Mouse (Mus musculus): ENCODE results near the gene Tex50. TPM values are rescaled to one million over a fixed set of nuclear protein-coding genes. Genes with fewer than 3 reads are reported as not detected.
"Not testable (repeated sequence)": the region's sequence is repeated elsewhere in the genome, so short reads cannot be mapped to it uniquely, and the experiment has no call there.

The Tex50 gene
- polyA plus RNA-seq, 1 experiment from 2014 or later = 0.16 TPM

DNA sequence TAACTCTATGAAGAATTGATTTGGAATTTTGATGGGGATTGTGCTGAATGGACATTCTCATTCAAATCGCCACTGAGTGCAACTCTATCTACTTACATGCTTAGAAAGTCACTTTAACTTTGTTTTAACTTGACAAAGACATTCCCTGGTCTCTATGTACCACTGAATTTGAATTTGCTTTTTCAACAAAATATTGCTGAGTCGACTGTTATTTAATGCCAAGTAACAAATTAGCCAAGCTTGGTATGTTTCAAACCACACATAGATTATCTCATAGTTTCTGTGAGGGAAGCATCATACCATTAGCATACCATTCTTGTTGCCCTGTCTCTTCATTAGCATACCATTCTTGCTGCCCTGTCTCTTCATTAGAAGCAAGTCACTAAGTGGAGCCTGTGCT is 11.2 kb downstream of the Tex50 start:
- no peak overlapping the region for H3K4me3 ChIP-seq
- H3K4me1 ChIP-seq = peaks cover under 1% of the 10 kb centered on the region; the same call in 1 of the 2 replicates
- WGBS = 87% methylated on average over 2 of the region's 2 CpGs
- no peak overlapping the region for H3K27ac ChIP-seq (replicated peaks)
- H3K27me3 ChIP-seq (ENCODE audit: low read depth, poor library complexity, severe bottlenecking) = no peaks in the 10 kb centered on the region
- H3K36me3 ChIP-seq = no peaks in the 10 kb centered on the region
- H3K9me3 ChIP-seq (replicated peaks) = no peaks in the 10 kb centered on the region
- no peak for DNase-seq (ENCODE audit: low spot score)

DNA sequence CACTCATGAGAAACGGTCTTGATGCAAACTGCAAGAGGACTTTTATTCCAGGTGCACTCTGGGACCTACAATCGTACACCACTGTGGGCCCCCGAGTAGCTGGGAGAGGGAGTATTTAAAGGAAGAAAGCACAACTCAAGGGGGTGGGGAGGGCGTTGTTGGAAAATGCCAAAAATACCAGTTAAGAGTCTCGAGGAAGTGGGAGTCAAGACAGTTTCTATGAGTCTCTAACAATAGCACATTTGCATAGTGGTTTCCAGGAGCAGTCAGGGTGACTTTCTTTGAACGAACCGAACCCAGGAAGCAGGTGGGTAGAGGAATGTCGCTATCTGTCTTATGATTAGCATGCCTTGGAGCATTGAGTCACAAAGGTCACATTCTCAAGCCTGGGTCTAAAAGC is 13.5 kb downstream of the Tex50 start:
- not testable (repeated sequence) for H3K27ac ChIP-seq (replicated peaks); H3K9me3 ChIP-seq (replicated peaks); DNase-seq (ENCODE audit: low spot score); H3K4me1 ChIP-seq; H3K4me3 ChIP-seq; H3K36me3 ChIP-seq; H3K27me3 ChIP-seq (ENCODE audit: low read depth, poor library complexity, severe bottlenecking)
- 85% methylated on average over 8 of the region's 8 CpGs for WGBS

DNA sequence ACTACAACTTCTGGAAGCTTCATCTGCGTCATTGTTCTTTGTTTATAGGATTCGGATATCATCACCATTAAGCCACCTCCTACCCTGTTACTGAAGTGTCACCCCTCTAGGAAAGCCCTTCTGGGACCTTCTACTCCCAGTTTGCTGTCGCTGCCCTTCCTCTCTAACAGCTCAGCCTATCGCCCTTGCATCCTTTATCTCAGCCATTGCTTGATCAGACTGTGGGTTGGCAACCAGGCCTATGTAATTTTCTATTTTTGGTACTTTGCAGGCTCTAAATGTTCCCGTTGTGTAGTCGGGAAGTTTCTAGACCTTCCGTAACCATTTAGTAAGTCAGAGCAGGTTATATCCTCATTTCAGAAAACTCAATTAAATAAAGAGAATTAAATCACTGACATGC is 15.9 kb downstream of the Tex50 start:
- H3K4me3 ChIP-seq = peak overlapping the region; percentile 54
- DNase-seq (ENCODE audit: low spot score) = no peak
- WGBS = 91% methylated on average over 7 of the region's 7 CpGs
- H3K4me1 ChIP-seq = peaks cover 7% of the 10 kb centered on the region
- H3K27me3 ChIP-seq (ENCODE audit: low read depth, poor library complexity, severe bottlenecking) = peaks cover 6% of the 10 kb centered on the region
- H3K9me3 ChIP-seq (replicated peaks) = no peaks in the 10 kb centered on the region
- H3K27ac ChIP-seq (replicated peaks) = no peak overlapping the region
- H3K36me3 ChIP-seq = no peaks in the 10 kb centered on the region

DNA sequence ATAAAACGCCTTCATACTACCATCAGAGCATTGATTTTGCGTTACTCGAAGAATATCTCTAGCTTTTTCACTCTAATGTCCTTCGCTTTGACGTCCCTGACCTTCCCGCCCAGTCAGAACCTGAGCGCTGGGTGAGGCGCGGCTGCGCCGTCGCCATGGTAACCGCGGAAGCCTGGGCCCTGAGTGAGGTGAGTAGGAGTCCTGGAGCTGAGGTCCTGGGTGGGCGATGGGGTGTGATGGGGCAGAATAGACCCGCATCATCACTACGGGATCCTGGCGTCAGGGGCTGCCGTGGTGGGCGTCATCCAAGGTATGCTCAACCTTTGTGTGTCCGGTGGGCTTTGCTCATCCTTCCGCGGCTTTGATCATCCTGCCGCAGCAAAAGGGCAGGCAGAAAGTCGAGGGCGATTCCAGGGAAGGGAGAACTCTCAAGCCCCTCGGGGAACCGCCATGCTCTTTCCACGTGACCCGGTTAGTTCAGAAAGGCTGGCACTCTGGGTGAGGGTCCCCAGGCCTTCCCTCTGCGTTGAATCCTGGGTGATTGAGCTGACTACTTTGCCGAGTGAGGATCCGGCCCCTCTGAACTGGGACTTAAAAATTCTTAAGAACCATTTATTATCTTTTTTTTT is 16.5 kb downstream of the Tex50 start, which contains the start of gene Ankrd45:
Gene Ankrd45, plus strand, starts transcription at position 161 of the 629 bp plus-strand sequence.
- Histone ChIP-seq H3K36me3 (no peaks in the 10 kb centered on the region), H3K4me1 (peaks cover 7% of the 10 kb centered on the region), H3K9me3 (replicated peaks) (no peaks in the 10 kb centered on the region), H3K4me3 (peak within 1 kb of the TSS; percentile 54), H3K27ac (replicated peaks) (peak within 1 kb of the TSS; percentile 23), H3K27me3 (ENCODE audit: low read depth, poor library complexity, severe bottlenecking) (peaks cover 6% of the 10 kb centered on the region)
- 4% methylated on average over 33 of the region's 33 CpGs for WGBS
- peak; percentile 76 for DNase-seq (ENCODE audit: low spot score)

DNA sequence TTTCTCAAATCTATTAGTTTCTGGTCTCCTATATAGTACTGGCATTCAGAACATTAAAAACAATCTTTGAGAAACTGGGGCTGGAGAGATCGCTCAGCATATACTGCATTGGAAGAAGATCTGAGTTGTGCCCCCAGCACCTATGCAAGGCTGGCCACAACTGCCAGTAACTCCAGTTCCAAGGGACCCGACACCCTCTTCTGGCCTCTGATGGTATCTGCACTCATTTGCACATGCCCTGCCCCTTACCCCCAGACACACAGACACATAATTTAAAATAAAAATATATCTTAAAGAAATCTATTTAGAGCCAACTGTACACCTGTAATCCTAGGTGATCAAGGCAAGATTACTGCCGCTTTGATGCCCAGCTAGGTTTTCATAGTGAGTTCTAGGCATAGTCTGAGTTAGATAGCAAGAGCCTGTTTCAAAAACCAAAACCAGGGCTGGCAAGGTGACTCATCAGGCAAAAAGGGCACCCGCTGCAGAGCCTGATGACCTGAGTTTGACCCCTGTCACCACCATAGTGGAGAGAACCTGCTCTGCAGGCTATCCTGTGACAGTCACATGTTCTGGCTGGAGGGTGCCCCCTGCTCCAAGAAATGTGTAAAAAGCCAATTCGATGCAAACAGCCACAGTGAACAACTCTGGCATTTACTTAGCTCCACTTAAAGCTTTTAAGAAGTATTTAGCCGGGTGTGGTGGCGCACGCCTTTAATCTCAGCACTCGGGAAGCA is 18.9 kb downstream of the Tex50 start:
- Histone ChIP-seq H3K4me3 (no peak overlapping the region), H3K36me3 (no peaks in the 10 kb centered on the region), H3K9me3 (replicated peaks) (no peaks in the 10 kb centered on the region), H3K27ac (replicated peaks) (no peak overlapping the region), H3K27me3 (ENCODE audit: low read depth, poor library complexity, severe bottlenecking) (peaks cover 6% of the 10 kb centered on the region), H3K4me1 (peaks cover 7% of the 10 kb centered on the region)
- WGBS = 87% methylated on average over 9 of the region's 9 CpGs
- no peak for DNase-seq (ENCODE audit: low spot score)

DNA sequence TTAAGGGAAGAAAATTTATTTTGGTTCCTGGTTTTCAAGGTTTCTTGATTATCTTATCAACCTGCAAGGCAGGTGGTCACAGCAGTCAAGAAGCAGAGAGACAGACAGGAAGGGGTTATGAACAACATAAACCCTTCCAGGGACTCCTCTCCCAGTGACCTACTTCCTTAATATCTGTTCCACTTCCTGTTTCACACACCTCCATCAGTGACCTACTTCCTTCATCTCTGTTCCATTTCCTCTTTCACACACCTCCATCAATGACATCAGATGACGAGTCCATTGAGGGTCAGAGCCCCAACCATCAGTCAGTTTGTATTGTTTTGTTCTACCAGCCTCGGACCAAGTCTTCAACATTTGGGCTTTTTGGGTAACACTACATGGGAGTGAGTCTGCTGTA is 19.6 kb downstream of the Tex50 start:
- H3K27me3 ChIP-seq (ENCODE audit: low read depth, poor library complexity, severe bottlenecking) = peaks cover 6% of the 10 kb centered on the region
- H3K27ac ChIP-seq (replicated peaks) = no peak overlapping the region
- no peaks in the 10 kb centered on the region for H3K36me3 ChIP-seq
- no peak overlapping the region for H3K4me3 ChIP-seq
- no peaks in the 10 kb centered on the region for H3K9me3 ChIP-seq (replicated peaks)
- peaks cover 7% of the 10 kb centered on the region for H3K4me1 ChIP-seq
- no peak for DNase-seq (ENCODE audit: low spot score)
- 94% methylated on average over 2 of the region's 2 CpGs for WGBS

DNA sequence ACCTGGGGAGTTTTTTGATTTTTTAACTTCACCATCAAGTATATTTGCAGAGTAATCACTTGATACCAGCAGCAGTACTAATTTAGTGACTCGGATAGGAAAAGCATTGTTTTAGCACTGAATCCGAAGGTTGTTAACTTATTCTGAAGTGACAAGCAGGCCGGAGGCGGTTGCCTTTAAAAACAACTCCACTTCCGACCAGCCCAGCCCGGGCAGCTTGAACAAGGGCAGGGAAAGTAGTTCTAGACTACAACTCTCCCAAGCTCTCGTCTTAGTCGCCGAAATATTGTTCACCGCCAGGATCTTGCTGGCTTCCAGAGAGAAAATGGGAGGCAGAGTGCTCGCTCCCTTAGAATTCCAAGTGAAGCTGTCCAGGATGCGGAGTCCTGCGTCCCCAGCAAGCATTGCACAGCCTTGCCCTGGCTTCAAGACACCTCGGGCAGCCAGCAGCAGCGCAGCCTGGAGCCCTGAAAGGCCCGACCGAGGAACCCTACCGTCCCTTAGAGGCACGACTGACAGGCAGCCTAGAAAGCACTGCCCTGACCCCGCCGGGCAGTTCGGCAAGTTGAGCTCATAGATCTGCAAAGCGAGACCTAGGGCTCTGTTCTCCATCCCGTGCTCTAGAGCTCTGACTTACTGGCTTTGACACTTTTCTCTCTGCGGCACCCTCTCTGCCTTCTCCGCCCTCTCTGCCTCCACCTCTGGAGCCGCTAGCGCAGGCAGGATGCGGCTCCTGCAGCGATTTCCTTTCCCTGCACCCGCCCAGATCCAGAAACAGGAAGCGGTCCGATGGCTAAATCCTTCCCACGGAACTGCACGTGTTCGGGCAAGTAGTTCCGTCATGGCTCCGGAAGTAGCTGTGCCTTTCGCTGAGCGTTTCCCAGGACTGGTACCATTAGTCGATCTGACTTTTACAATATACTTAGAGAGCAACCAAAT is 28.1 kb downstream of the Tex50 start, which contains the start of gene Klhl20:
Gene Klhl20, minus strand, starts transcription at position 786 of the 939 bp plus-strand sequence.
- Histone ChIP-seq H3K4me1 (peaks cover 15% of the 10 kb centered on the region), H3K36me3 (peaks cover 12% of the 10 kb centered on the region), H3K27me3 (ENCODE audit: low read depth, poor library complexity, severe bottlenecking) (no peaks in the 10 kb centered on the region), H3K27ac (replicated peaks) (peak within 1 kb of the TSS; percentile 89), H3K9me3 (replicated peaks) (no peaks in the 10 kb centered on the region), H3K4me3 (peak within 1 kb of the TSS; percentile 94)
- 3% methylated on average over 41 of the region's 41 CpGs for WGBS
- DNase-seq (ENCODE audit: low spot score) = peak; percentile 92

DNA sequence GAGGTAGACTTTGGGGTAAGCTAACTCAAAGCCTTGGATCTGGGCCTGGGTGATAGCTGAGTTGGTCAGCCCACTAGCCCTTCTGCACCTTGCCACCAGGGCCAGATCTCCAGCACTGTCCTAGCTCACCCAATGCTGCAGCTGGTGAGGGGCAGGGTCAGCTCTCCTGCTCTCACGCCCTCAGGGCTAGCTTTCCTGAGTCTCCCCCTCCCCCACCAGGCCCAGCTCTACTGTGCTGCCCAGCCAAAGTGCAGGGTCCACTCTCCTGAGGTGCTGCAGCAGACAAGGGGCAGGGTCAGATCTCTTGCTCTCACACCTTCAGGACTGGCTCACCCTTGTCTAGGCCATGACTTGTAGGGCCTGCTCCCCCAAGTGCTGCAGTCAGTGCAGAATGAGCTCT is 32.7 kb downstream of the Tex50 start:
- peaks cover 12% of the 10 kb centered on the region for H3K36me3 ChIP-seq
- DNase-seq (ENCODE audit: low spot score) = no peak
- no peak overlapping the region for H3K27ac ChIP-seq (replicated peaks)
- H3K4me1 ChIP-seq = peaks cover 15% of the 10 kb centered on the region
- 82% methylated on average over 1 of the region's 1 CpGs for WGBS
- no peak overlapping the region for H3K4me3 ChIP-seq
- no peaks in the 10 kb centered on the region for H3K27me3 ChIP-seq (ENCODE audit: low read depth, poor library complexity, severe bottlenecking)
- H3K9me3 ChIP-seq (replicated peaks) = no peaks in the 10 kb centered on the region

DNA sequence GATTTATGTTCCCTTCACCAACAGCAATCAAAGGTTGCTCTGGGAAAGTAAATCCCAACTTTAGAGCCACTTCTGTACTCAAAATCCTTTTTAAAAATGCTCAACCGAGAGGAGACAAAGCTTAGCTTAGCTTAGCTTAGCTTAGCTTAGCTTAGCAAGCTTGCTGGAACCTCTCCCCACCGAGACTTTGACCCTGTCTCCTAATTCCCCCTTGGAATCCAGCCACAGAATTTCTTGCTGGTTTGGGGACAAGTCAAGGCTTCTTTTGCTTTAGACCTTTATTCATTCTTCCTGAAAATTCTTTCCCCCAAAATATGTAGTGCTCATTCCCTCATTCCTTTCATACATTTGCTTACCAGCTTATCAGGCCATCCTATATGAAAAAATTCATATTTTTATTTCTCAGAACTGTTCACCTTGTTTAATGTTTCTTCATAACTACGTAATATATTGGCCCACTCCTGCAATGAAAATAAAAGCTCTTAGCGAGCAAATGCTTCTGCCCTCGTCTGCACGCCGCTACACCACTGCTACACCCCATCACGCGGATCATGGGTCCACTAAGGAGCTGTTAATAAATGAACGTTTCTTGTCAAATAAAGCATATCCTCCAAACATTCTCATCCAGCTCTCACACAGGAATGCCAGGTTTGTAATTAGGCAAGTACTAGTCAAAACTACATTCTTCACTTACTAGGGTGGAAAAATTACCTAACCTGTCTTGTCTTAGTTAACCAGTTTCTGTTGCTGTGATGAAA is 36.3 kb downstream of the Tex50 start:
- WGBS = 91% methylated on average over 10 of the region's 10 CpGs
- no peak overlapping the region for H3K4me3 ChIP-seq
- no peak overlapping the region for H3K27ac ChIP-seq (replicated peaks)
- no peaks in the 10 kb centered on the region; the same call in 1 of the 2 replicates for H3K4me1 ChIP-seq
- H3K27me3 ChIP-seq (ENCODE audit: low read depth, poor library complexity, severe bottlenecking) = no peaks in the 10 kb centered on the region
- no peak for DNase-seq (ENCODE audit: low spot score)
- peaks cover 20% of the 10 kb centered on the region for H3K36me3 ChIP-seq
- H3K9me3 ChIP-seq (replicated peaks) = no peaks in the 10 kb centered on the region

DNA sequence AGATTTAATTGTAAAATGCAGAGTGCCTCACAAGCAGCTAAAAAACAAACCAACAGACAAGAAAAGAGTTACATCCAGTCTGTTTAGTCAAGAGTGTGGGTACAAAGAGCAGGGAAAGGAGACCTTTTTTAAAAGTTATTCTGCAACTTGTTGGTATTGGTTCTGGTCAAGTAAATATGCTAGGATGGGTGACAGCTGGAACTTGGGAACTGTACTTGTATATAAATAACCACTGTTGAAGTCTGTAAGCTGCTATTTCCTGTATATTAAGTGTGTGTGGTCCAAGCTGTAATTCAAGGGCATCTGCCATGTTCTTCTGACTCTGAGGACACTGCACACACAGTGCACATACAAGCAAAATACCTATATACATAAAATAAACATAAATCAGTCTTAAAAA is 44.5 kb downstream of the Tex50 start:
- Histone ChIP-seq H3K4me3 (no peak overlapping the region), H3K36me3 (peaks cover 4% of the 10 kb centered on the region; the same call in 1 of the 2 replicates), H3K4me1 (no peaks in the 10 kb centered on the region), H3K27me3 (ENCODE audit: low read depth, poor library complexity, severe bottlenecking) (no peaks in the 10 kb centered on the region), H3K9me3 (replicated peaks) (no peaks in the 10 kb centered on the region), H3K27ac (replicated peaks) (no peak overlapping the region)
- no peak for DNase-seq (ENCODE audit: low spot score)

DNA sequence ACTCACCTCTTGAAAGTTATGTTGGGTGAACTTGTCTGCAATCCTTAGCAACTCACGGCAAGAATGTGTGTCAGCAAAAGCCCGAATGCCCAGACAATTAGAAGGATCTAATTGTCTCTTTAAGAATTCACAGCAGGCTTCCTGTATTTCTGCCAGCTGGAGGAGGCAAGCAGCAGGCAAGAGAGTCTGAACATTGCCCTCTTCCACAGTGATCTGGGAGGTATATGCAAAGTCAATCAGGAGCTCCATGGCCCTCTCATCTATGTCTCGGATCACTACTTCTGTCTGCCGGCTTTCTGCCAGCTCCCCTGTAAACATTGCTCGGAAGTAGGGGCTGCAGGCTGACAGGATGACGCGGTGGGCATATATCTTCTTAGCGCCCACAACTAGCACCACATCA is 49.9 kb downstream of the Tex50 start:
- no peak for DNase-seq (ENCODE audit: low spot score)
- Histone ChIP-seq H3K4me1 (no peaks in the 10 kb centered on the region), H3K4me3 (no peak overlapping the region), H3K27ac (replicated peaks) (no peak overlapping the region), H3K9me3 (replicated peaks) (no peaks in the 10 kb centered on the region), H3K27me3 (ENCODE audit: low read depth, poor library complexity, severe bottlenecking) (no peaks in the 10 kb centered on the region), H3K36me3 (peaks cover 33% of the 10 kb centered on the region)
- WGBS = 95% methylated on average over 8 of the region's 8 CpGs
